Mouse (Mus musculus): ENCODE results near the gene Adam10.
A peak's percentile ranks its signal among the peaks of the same experiment; 100 is the strongest.

Adam10 gene

DNA sequence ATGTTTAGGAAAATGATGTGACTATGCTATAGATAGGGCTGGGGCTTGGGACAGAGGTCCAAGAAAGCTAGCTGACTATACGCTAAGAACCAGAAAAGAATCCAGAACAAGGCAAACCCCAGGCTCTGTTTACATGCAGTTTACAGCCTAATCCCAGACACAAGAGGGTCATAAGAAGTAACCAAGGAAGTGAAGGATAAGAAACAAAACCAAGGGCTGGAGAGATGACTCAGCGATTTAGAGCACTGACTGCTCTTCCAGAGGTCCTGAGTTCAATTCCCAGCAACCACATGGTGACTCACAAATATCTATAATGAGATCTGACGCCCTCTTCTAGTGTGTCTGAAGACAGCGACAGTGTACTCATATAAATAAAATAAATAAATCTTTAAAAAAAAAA lies 3.7 kb upstream of the Adam10 start:
- DNase-seq = no peak

DNA sequence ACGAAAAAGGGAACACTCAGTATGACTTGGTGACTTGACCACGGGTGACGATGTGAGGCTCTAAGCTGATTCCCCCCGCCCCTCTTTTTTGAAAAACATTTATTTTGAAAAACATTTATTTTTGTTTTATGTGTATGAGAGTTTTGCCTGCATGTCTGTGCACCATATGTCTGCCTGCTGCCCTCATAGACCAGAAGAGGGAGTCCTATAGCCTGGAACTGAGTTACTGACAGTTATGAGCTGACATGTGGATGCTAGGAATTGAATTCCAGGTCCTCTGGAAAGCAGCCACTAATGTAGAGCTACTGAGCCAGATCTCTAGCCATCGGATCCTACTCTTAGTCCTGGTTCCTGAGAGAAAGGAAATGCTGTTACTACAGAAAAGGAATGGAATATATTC lies 2.8 kb upstream of the Adam10 start:
- no peak for DNase-seq

DNA sequence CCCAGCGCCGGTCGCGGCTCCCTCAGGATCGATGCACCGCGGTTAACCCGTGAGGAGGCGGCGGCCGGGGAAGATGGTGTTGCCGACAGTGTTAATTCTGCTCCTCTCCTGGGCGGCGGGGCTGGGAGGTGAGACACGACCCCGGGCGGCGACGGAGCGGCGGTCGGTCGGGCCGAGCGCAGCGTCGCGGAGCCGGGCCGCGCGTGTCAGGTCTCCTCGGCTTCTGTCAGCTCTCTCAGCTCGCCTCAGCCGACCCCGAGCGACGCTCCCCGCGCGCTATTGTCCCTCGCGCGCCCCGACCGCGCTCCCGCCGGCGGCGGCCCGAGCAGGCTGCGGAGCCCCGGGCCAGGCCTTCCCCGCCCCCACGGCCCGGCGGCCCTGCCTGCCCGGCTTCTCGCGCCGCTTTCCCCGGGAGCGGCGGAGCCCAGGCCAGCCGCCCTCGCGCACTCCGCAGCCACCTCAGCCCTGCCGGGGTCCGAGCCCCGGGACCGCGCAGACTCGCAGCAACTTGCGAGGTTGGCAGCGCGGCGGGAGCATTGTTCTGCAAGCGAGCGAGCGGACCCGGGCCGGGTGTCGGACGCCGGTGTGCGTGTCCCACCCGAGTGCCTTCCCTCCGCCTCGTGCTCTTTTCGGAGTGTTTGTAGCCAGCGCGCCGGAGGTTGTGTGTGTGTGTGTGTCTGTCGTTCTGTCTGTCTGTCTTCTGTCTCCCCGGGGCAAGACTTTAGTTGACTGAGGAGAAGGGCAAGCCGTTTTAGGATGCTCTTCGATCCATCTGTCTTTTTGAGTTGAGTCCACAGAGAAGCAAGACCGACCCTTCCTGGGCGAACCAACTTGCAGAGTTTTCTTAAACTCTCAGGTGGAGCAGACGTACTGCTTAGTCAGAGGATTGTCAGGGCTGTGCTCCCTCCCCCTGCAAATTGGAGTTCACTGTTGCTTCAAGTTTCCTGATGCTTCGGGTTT lies 615 bp downstream of the Adam10 start:
- DNase-seq = peak; percentile 34 to 44

DNA sequence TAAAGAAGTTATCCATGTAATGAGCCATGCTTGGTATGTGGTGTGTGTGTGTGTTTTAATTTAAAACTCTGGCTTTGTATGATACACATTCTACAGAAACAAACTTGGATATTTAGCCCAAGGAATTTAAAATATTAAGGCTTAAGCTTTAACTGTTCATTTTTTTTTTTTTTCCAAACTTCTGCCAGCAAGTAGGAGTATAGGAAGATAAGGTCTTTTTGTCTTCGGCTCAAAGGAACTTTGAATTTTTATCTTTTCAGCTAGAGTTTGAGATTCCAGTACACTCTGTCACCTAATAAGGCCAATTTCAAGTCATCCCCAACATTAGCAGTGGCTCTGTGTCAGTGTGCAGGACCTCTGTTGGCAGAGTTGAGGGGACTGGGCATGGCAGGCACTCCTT lies 3.4 kb downstream of the Adam10 start:
- no peak for DNase-seq

DNA sequence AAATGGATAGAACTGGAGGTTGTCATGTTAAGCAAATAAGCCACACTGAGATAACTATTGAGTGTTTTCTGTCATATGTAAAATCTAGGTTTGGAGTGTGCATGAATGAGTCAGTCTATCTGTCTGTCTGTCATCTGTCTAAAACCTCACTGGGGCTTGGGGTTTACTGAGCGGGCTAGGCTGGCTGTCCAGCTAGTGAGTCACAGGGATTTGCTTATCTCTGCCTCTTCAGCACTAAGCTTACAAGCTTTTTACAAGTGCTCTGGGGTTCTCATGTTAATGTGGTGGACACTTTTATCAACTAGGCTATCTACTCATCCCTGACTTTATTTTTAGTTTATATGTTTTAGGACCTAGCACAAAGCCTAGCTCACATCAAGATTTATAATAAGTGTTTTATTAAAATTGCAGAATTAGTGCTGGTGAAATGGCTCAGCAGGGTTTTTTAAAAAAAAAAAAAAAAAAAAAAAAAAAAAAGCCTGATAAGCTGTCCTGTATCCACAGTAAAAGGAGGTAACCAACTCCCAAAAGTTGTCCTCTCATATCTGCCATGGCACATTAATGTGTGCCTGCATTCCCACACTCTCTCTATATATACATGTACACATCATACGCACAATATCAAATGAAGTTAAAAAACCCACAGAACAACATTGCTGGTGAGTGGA lies 9.6 kb downstream of the Adam10 start:
- no peak for DNase-seq

DNA sequence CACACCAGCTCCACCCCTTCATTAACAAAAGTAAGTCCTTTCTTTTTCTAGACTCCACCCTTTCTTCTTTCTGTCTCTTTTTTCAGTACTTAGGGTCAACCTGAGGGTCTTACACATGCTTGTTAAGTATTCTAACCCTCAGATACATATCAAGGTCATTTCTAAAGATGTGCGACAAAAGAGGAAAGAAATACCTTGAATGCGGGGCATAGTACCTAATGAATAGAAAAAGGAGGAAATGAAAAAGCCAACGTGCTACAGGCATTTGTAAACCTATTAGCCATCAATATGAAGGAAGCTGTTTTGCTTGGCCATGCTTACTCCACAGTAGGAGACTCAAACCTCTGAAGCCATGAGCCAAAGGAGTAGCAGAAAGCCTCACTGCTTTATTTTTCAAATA lies 11.1 kb downstream of the Adam10 start:
- no peak for DNase-seq

DNA sequence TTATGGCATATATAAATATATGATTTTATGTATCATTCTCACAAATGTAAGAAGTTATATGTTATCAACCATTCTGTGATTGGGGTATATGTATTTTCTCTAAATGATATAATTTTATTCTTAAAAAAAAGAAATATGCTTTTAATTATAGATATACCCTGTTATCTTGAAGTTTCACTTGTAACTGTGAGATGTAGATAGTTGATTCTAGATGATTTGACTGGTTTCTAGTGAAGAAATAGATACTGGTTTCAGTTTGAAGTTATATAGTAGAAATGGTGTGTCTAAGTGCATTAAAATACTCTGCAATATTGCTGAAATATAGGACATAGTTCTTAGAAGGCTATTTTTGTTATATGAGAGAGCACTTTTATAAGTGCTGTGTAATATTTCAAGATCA lies 11.8 kb downstream of the Adam10 start:
- DNase-seq = no peak

DNA sequence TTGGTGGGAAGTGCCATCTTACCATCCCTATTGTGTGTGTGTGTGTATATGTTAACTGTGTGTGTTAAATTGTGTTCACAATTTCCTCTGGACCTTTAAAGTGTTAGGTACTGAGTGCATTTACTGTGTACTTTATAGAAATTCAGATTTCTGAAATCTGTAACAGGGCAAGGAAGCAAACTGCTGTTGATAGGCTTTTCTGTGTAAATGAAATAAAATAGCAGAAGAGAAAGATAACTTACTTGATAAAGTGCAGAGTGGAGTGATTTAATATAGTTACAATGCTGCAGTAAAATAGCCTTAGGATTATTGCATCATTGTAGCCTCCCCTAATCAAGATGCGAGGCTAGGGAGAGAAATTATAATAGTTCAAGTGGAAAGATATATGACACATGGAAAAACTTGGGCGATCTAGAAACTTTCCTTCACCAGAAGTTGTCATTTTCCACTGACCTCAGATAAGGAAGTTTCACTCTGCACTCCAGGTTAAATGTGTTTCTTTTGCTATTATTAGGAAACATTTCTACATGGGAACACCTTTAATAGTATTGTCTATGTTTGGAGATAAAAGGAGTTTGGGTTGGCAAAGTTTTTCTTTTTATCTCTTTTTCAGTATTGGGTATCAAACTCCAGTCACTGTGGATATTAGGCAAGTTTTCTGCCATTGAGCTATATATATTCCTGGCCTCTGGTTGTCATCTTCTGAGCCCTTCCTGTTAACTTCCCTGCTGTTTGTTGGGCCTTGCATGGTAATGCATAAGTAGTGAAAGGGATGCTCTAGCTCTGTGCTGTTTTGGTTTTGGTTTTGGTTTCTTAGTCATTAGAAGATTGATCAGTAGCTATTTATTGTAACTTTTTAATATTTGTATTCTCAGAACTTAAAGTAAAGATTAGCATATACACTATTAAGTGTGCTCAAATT lies 13.2 kb downstream of the Adam10 start:
- no peak for DNase-seq

DNA sequence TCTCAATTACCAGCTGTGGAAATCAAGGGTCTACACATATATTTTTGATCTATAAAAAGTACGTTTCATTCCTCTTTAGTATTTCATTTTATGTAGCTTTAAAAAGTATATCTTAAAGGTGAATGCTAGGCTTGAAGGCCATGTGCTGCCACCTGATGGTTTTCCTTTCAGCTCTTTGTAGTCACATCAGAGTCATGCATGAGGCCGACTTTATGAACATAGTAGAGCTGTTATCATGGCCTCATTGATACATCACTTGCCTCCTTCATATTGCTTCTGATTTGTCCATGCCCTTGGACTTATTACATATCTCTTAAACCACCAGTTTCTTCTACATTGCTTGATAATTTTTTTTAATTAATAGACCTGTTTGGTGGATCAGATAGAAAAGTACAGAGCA lies 16.9 kb downstream of the Adam10 start:
- DNase-seq = no peak

DNA sequence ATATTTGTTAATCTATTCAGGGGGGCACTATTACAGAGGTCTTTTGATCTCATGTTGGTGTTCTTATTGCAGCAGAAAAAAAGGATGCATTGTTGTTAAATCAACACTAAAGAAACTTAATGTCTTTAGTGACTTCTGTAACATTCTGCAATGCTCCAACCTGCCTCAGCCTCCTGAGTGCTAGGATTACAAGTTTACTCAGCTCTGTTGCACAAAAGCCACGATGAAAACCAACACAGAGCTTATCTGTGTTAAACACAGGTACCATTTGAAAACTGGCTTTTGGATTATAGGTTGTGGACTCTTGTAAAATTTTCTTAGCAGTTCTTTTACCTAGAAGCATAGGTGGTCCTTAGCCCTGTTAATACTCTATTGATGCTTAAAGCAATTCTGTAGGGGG lies 19.3 kb downstream of the Adam10 start:
- DNase-seq = no peak

DNA sequence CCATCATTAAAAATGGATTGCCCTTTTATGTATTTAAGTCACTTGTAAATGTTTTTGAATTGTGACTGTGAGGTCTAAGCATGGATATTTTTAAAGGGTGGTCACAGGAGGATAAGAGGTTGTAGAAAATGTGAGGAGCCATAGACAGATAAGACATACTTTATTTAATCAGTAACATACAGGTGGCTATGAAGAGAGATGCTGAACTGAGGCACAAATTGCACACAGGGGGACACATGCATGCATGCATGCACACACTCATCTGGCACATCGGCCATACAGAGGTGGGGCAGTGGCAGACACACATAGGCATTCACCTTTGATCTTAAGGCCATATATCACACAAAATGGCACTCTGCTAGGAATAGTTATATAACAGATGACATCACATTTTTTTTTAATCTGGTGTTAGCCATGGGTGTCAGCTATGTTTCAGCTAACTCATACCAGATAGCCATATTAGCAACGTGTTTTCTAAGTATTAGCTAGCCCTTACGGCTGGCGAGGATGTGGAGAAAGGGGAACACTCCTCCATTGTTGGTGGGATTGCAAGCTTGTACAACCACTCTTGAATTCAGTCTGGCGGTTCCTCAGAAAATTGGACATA lies 24.9 kb downstream of the Adam10 start:
- DNase-seq = no peak

DNA sequence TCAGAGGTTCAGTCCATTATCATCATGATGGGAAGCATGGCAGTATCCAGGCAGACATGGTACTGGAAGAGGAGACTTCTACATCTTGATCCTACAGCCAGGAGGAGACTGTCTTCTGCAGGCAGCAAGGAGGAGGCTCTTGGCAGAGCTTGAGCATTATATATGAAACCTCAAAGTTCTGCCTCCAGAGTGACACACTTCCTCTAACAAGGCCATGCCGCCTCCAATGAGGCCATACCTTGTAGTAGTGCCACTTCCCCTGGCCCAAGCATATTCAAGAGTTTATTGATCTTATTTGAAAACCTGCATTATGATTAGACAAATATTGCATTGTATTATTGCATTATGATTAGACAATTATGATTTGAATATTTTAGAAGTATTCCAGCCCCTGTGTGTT lies 27.6 kb downstream of the Adam10 start:
- DNase-seq = no peak

DNA sequence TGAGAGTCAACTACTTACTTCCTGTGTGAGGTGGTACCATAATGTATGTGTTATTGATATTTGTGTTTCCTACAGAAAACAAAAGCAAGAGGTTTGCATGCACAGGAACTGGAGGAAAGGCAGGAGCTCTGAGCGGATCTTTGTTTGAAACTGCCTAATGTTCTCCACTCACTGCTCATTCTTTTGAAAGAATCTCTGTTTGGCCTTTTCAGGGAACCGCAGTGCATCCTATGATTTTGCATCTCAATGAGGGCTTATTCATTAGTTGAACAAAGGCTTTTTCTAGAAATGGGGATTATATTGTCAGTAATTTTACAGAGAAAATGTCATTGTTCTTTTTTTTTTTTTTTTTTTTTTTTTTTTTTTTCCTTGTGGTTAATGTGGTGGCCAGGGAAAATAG lies 50.7 kb downstream of the Adam10 start:
- no peak for DNase-seq

DNA sequence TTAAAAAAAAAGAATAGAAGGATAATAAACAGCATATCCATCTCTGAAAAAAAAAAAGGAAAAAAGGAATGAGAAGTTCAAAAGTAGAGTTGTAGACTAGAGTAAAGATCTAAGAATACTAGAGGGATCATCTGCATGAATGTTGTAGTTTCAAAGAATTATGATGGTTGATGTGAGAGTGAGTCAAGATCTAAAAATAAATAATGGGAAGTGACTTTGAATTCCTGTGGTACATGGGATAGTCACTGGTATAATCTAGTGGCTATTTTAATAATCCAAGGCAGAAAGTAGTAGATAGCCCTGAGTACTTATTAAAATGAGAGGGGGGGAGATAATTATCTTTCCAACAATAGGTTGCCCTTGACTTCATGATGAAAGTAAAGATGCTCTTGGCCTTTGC lies 52.3 kb downstream of the Adam10 start:
- no peak for DNase-seq

DNA sequence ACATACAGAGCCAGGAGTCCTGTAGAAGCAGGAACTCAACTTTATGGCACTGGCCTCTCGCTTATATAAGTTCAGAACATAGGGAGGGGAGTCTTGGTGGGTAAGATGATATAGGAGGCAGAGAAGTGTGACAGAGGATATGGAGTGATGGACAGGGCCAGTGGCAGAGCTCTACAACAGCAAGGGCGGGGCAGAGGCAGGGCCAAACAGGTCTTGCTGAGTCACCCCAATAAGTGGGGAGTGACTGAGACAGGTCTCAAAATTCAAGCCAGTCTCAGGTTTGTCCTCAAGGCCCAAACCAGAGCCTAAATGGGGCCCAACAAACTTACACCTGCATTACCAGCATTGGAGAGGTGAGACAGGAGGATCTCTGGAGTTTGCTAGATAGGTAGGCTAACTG lies 54.4 kb downstream of the Adam10 start:
- DNase-seq = no peak

DNA sequence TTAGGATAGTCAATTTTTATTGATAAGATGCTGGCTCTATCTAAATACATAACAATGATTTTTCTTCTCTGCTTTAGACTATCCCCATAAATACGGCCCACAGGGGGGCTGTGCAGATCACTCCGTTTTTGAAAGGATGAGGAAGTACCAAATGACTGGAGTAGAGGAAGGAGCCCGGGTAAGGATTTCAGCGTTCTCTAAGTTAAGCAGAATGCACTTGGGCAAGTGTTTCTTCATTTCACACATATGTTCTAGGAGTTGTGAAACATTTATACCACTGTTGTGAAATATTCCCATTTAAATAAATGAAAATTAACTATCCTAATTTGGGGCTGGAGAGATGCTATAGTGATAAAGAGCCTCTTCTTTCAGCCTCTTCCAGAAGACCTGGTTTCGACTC lies 61.2 kb downstream of the Adam10 start:
- DNase-seq = no peak

DNA sequence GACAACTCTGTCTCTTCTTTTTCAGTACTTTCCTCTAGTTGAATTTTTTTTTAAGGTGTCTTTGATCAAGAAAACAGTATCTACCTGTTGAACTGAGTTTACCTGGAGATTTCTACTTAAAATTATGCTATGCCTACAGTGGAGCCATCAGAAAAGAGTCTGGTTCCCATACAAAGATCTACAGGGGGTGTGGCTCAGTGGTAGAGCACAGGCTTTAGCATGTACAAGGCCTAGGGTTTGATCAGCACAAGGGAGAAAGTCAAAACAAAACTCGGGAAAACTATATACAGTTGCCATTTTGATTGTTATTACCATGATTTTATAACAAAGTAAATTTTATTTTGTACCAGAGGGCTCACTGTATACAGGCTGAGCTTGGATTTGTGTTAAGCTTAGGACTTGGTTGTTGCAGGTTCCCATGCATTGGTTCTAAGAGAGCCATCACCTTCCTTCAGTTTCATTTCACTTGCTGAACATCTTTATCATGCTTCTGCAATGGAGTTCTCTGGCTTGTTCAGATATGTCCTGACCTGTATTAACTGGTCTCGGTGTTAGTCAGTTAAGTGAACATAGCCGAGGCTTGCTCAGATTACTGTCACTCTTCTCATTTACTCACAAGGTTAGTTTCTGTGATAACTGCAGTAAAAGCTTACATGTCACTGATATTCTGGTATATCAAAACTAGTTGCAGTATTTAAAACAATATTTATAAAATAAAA lies 72.9 kb downstream of the Adam10 start:
- DNase-seq = no peak

DNA sequence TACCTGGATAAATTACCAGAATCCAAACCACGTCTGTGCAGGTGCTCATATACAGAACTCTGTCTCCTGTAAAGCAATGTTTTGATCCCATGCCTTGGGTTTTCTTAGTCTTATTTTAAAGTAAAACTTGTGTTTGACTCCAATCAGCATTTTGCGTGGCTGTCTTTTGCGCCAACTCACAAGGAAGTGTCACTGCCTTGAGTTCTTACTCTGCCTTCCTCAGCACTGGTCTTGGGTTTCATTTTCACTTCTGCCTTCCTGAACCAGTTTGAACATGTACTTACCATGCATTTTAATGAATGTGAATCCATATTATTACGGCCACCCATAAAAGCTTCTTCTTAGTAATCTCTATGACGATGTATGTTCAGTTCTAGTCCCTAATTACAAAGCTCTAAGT lies 82.2 kb downstream of the Adam10 start:
- DNase-seq = no peak

DNA sequence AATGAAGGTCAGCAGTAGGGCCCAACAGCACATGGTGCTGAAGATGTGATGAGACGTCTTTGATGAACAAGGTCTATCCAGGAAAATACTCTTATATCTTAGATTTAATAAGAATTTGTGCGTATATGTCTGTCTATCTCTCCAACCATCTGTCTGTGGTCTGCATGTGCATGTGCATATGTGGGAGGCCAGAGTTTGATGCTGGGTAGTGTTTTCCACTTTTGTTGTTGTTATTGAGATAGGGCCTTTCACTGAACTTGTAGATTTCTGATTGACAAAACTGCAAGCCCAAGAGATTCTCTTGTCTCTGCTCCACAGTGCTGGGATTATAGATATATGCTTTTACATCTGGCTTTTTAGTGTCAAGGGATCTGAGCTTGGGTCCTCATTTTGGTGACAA lies 96.7 kb downstream of the Adam10 start:
- DNase-seq = no peak

DNA sequence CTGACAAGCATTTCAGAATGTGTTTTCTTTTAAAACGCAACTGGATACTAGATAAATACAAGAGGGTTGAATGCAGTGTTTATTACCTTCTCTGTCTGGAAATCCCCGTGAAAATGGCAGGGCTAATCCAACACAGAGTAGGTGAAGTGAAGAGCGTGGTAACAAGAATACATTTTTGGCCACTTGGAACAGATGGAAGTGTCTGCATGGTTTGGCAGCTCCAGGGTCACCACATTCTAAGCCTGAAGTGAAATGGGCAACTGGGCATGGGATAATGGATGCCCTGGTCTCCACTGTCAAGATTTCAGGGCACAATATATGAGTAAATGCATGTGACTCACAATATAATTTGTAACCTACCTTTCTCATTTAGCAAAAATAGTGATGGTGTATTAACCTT lies 103.4 kb downstream of the Adam10 start:
- no peak for DNase-seq

DNA sequence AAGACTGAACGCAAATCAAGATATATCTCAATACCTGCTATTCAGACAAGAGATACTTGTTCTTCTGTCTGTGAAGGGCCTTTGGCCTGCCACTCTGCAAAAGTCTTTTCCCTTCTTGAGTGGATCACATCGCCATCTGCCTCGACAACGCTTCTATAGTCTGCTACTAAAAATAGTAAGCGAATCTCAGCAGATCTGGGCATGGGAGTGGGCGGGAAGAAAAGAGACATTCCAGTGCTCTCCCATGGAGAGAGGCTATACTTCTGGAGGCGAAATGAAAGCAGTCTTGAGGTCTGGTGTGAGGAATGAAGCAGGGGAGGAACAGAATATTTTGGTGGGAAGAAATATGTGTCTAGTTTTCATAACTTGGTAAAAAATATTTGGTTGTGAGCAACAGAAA lies 109.9 kb downstream of the Adam10 start:
- DNase-seq = no peak

DNA sequence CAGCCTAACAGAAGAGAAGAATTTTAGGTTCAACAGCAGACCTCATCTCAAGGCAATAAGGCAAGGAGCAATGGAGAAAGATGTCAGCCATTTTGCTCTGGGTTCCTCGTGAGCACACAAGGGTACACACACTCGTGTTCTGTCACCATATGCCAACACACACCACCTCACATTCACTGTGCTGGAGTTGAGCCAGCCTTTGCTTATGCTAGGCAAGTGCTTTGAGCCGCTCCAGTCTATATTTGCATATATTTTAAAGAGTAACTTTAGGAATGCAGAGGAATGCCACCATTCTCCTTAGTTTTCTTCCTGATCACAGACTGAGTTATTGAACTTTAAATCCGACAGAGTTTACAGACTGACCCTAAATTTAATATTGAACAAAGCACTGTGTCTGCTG lies 111.8 kb downstream of the Adam10 start:
- no peak for DNase-seq
